Mouse (Mus musculus) bone marrow, adult 2 months (tissue): ENCODE results near the gene Arf1.

Experiments used
- CTCF ChIP-seq: fragments of 200-500 bp; IDR thresholded peaks from 2 replicates; pipeline ENCODE4 v1.5.1; 2011; ENCODE audit warnings: low read length, control low read depth; ENCODE audit not compliant: control insufficient read depth, insufficient read depth
- POLR2A ChIP-seq: fragments of 200-500 bp; IDR thresholded peaks from 2 replicates; pipeline ENCODE4 v1.6.1; 2011; ENCODE audit warnings: low read depth, mild to moderate bottlenecking, control low read depth, low read length, borderline replicate concordance; ENCODE audit not compliant: control insufficient read depth

GRCm38 (mm10) chr11:59216955-59217354, 11.1 kb downstream of the Arf1 start:
- TF ChIP-seq CTCF (no peak), POLR2A (no peak)
